Mouse (Mus musculus) cerebellum, postnatal 4 days (tissue): Measurements from ENCODE around the gene Gnl3.

Experiments
- DNase-seq, 2 experiments: peaks; one replicate each; pipeline ENCODE4 v3.0.0; 2022; ENCODE audit warnings: low spot score in 2 of 2, mixed read lengths in 1 of 2

The Gnl3 gene

GRCm38 (mm10) chr14:31018860-31019291, at the start of gene Gnl3, which contains the start of gene Pbrm1:
Gene Gnl3 (minus strand): TSS chr14:31019152.
Gene Pbrm1 (plus strand): TSS chr14:31019138.
- peak; percentile 94 to 98 for DNase-seq

DNA sequence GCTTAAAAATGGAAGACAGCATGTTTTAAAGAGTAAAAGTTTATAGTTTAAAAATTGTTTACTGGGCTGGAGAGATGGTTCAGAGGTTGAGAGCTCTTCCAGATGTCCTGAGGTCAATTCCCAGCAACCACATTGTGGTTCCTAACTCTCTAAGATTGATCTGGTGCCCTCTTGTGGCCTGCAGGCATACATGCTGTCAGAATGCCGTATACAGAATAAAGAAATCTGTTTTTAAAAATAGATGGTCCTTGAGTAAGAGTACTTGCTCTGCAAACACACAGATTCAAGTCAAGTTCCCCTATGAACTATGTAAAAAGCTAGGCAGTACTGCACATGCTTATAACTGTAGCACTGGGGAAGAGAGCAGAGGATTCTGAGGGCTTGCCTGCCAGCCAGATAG, 43.3 kb upstream of the Gnl3 start:
- no peak for DNase-seq

GRCm38 (mm10) chr14:31045817-31046216, 26.9 kb upstream of the Gnl3 start:
- DNase-seq: no peak

DNA sequence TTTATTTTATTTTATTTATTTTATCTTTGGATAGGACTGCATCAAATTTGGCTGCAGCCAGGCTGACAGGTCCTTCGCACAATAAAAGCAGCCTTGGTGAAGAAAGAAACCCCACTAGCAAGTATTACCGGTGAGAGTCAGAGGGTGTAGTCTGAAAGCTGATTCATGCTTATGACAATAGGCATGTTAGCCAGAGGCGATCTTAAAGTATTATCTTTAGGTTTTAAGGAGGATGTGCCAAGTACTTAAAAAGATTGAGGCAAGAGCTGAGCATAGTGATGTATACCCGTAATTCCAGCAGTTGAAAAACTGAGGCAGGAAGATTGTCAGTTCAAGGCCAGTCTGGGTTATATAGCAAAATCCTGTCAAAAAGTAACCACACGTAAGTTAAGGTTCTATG, 26.3 kb upstream of the Gnl3 start:
- DNase-seq: no peak

- no peak for DNase-seq
These were observed 6.8 kb upstream of the Gnl3 start for GRCm38 (mm10) chr14:31025785-31026184.

DNA sequence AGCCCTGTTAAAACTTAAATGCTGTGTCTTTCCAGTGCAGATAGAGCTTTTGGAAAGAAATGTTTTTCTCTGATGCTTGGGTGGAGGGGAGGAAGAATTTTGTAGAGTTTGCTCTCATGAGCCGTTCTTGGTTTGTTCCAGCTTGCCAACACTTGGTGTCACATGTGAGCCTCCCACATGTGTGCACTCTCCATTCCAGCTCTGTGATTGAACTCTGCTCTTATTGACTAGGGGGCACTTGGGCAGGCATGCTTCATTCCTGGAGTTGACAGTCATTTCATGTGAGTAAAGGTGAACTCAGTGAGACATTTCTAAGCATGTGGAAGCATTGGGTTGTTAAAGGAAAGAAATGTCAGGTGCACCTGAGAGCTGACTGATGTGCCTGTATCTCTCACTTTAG, 3.6 kb upstream of the Gnl3 start:
- DNase-seq: no peak

DNA sequence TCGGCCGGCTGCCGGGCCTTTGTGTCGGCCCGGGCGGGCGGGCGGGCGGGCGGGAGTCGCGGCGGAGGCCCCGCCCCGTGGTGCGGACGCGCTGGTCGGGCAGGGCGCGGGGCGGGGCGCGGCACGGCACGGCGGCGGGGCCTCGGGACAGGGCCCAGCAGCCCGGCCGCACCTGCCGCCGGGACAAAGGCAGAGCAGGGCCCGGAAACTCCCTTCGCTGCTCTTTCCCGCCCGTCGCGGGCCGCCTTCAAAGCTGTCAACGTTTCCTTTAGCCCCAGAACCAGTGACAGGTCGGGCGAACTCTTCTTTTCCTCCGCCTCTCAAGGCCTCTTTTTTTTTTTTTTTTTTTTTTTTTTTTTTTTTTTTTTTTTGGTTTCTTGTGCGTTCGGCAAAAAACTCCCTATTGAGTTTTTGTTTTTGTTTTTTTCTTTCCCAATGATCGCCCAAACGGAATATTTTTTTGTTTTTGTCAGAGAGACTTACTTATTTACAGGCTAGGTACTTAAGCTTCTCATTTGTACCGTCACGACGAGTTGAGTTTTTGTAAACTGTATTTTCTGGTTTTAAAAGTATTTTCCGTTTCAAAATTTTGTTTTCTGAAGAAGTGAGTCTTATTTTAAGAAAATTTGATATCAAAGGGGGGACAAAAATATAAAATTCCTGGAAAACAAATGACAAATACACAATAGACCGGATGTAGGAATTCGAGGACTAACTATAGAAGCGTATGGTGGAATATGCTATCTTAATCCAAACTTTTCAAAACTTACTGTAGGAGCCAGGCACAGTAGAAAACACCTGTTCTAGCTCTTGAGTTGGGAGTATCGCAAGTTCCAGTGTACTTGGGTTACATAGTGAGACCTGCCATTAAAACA, 616 bp upstream of the Gnl3 start:
- peak in 1 of 2 experiments; percentile 23 for DNase-seq

DNA sequence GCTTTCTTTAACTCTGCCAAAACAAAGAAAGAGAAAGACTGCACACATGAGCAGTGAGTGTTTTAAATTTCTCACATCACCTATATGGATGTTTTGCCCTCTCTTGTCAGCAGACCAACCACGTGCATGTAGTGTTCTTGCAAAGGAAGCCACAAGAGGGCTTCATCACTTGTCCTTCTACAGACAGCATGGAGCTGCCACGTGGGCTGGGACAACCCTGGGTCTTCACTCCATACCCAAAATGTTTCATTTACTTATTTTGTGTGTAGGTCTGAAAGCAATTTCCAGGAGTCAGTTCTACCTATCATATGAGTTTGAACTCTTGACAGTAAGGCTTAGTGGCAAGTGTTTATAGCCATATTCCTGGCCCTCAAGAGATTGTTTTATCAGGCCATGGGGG, 1.1 kb downstream of the Gnl3 start:
- DNase-seq: no peak

GRCm38 (mm10) chr14:31016063-31016462, 2.9 kb downstream of the Gnl3 start:
- DNase-seq: no peak

- DNase-seq: no peak
These were observed 5.0 kb downstream of the Gnl3 start for GRCm38 (mm10) chr14:31013928-31014327.

DNA sequence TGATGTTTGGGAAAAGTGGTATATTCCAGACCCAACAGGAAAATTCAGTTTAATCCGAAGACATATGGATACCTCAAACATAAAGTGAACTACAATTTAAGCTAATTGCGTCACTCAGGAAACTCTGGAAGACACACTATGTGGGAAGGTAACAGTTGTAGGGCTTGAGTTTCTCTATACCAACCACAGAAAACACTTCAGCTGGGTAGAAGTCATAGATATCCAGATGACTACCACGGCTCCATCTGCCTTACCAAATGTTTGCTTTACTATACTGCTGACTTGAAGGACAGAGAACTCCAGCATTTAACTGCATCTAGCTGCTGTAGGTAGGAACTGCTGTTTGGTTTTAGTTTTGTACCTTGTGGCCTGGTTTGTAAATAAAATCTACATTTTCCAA, 7.4 kb downstream of the Gnl3 start:
- DNase-seq: no peak

- no peak for DNase-seq
These were observed 12.2 kb downstream of the Gnl3 start for GRCm38 (mm10) chr14:31006779-31007178.

DNA sequence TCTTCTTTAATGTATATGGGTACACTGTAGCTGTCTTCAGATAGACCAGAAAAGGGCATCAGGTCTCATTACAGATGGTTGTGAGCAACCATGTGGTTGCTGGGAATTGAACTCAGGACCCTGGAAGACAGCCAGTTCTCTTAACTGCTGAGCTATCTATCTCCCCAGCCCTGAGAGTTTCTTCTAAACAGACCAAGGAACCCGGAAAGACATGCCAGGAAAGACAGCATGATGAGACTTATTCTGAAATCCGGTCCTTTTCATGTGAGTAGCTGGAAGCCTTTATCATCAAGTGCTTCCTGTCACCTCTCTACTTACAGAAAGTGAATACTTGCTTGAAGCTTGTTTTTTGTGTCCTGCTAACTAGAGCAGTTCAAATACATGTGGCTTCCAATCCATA, 14.4 kb downstream of the Gnl3 start:
- no peak for DNase-seq

DNA sequence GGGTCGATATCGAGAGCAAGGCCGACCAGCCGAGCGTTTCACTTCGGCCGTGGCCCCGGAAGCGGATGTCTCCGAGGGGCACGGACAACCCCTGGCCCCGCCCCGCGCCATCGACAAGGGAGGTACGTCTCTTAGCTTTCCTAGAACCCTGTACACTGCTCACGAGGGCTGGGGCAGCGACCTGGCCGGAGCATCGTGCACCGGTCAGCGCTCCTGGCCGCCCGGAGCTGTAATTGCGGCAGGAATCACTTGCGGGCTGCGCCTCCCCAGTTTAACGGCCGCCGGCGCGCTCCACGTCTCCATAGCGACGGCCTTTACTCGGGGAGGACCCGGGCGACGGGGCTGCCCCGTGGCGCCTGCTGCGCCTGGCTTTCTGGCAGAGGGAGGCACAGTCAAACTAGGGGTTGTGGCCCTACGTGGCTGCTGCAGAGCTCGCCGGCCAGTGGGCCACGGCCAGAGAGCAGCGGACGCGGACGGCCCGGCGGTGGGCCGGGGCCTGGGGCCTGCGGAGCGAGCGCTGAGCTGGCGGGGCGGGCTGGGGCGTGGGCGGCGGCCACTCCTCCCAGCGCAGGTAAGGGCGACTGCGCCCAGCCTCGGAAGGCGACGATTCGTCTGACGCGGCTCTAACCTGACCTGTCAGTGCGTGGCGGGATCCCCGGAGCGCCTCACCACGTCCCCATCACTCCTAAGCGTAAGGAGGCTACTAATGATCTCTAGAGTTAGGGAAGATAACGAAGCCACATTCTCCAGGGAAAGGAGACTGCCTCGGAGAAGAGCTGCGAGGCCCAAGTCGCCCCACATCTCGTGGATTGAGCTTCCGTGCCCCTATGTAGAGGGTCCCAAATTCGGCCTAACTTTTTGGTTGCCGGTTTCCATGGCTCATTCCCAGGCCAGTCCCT, 17.4 kb downstream of the Gnl3 start, which contains the start of the genes Glt8d1 and Spcs1:
TSS of gene Glt8d1 (plus strand) at position 94 of the 899 bp plus-strand sequence.
TSS of gene Spcs1 (minus strand) at position 366 of the 899 bp plus-strand sequence.
- peak; percentile 61 to 80 for DNase-seq

GRCm38 (mm10) chr14:31000816-31001306, 18.1 kb downstream of the Gnl3 start:
- no peak for DNase-seq

DNA sequence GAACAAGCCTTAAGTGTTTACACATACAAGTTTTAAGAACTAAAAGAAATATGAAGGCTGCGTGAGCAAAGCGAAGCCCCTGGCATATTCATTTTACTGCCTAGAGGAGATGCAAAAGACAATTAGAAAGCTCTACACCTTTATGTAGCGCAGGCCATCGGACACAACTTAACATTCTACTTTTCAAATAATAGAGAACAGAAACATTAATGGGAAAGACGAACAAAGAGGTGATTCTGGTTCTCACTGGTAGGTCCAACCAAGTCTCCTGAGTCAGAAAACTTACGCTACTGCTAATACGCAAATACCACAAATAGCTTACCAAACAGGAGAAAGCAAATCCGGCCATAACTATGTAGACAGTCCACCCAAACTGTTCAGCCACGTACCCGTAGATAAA, 18.6 kb downstream of the Gnl3 start:
- no peak for DNase-seq

GRCm38 (mm10) chr14:30996417-30996816, 22.5 kb downstream of the Gnl3 start:
- DNase-seq: no peak

DNA sequence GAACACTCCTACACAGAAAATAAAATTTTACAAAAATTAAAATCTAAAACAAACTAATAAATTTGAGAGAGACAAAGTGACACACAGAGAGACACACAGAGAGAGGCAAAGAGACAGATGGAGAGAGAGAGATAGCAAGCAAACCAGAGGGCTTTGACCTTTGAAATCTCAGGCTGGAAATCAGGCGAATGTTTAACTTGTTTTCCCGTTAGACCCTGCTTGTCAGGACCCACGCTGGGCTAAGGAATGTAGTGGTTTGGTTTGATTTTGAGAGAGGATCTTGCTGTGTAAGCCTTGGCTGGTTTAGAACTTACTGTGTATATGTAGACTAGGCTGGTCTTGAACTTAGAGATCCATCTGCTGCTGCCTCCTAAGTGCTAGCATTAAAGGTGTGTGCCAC, 42.7 kb downstream of the Gnl3 start:
- DNase-seq: no peak

- no peak for DNase-seq
These were observed 44.7 kb downstream of the Gnl3 start for GRCm38 (mm10) chr14:30974204-30974603.
